Mouse (Mus musculus): ENCODE results near the gene Armc7.

- no peak for TF ChIP-seq TAL1 (IDR thresholded peaks at IDR 0.05; ENCODE audit: low read length)
- no peak for TF ChIP-seq GATA1 (IDR thresholded peaks at IDR 0.05; ENCODE audit: low read length)
These were observed 35.0 kb downstream of the Armc7 start for GRCm38 (mm10) chr11:115510507-115510888.
